Mouse (Mus musculus): ENCODE data around the gene Dppa3. TPM values are rescaled to one million over a fixed set of nuclear protein-coding genes. Genes with fewer than 3 reads are reported as not detected.

Dppa3 gene
- total RNA-seq (2021): not detected
- long read RNA-seq, experiment 1: 0 reads
- long read RNA-seq, experiment 2: 0 reads

DNA sequence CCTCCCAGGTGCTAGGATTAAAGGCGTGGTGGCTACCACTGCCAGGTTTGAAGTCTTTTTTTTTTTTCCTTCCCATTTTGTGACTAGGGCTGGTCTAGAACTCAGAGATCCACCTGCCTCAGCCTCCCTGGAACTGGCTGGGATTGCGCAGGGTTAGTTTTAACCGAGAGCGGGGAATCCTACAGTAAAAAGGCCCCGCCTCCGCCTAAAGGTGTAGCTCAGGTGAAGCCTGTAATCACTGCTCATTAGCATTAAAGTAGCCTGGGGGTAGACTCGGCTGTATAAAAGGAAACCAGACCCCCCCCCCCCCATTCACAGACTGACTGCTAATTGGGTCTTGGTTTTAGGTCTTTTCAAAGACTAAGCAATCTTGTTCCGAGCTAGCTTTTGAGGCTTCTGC lies at the start of gene Dppa3:
Dppa3 (plus strand) TSS at position 301 of the 400 bp plus-strand sequence.
- H3K27ac ChIP-seq: no peak within 1 kb of the TSS
- no peak for TF ChIP-seq CTCF (IDR thresholded peaks at IDR 0.05)
- H3K4me3 ChIP-seq: no peak within 1 kb of the TSS
- intact Hi-C loops (cut with DNase I): no loop called here
- DNase-seq (ENCODE audit: extremely low spot score in 1 of 2, low spot score in 2 of 2): no peak

DNA sequence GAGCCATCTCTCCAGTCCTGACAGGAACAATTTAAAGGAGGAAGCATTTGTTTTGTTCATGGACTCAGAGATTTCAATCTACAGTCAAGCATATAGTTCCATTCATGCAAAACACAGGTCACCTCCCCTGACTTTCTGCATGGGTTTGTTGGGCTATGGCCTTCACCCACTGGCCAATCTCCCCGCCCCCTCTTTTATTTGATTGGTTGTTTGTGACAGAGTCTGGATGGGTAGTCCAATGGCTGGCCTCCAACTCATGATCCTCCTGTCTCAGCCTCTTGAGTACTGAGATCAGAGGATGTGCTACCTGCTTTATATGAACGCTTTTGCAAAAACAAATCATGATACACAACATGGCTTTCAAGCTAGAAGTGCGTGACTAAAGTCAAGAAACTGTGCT lies 49.2 kb upstream of the Dppa3 start:
- intact Hi-C loops (cut with DNase I): no loop called here
- DNase-seq (ENCODE audit: extremely low spot score in 1 of 2, low spot score in 2 of 2): no peak
- Histone ChIP-seq H3K27ac (no peak overlapping the region), H3K4me3 (no peak overlapping the region)
- TF ChIP-seq CTCF (IDR thresholded peaks at IDR 0.05): no peak

DNA sequence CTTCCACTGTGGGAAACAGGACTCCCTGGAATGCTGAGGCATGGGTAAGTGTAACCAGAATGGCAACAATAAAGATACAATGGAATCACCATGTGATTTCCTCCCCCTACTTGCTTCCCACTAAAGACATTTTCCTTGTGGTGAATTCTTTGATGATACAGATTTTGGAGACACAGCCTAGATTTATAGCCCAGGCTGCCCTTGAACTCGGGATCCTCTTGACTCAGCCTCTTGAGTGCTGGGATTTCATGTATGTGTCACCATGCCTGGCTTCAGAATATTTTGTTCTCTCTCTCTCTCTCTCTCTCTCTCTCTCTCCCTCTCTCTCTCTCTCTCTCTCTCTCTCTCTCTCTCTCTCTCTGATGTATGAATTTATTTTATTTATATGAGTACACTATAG lies 47.1 kb upstream of the Dppa3 start:
- H3K27ac ChIP-seq: no peak overlapping the region
- DNase-seq (ENCODE audit: extremely low spot score in 1 of 2, low spot score in 2 of 2): no peak
- H3K4me3 ChIP-seq: no peak overlapping the region
- intact Hi-C loops (cut with DNase I): no loop called here
- no peak for TF ChIP-seq CTCF (IDR thresholded peaks at IDR 0.05)

DNA sequence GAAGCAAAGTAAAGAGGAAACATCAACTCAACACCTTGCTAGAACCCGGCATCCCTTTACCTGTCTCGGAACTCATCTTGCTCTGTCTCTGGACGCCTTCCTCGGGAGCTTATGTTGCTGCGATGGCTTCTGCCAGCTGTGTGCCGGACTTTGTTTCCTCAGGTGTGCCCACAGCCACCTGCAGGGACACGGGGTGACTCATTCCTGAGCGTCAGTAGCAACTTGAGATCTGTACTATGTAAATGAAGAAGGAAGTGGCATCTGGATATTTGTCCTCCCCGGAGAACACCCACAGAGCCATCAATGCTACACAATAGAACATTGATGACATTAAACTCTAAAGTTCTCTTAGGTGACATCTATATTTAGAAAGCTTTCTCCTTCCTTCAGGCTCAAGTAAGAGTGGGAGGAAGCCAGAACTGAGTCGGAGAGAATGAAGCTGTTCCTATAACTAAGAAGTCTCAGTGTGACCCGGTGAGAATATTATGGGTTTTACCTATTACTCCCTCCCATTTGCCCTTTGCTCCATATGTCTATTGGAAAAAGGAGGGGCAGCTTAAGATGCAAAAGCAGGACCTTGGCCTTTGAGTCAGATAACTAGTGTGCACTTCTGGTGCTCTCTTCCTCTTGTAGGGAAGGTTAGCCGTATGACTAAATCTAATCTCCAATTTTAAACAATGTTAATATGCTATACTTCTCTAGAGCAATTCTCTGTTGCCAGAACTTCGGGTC lies 35.0 kb upstream of the Dppa3 start:
- intact Hi-C loops (cut with DNase I): no loop called here

DNA sequence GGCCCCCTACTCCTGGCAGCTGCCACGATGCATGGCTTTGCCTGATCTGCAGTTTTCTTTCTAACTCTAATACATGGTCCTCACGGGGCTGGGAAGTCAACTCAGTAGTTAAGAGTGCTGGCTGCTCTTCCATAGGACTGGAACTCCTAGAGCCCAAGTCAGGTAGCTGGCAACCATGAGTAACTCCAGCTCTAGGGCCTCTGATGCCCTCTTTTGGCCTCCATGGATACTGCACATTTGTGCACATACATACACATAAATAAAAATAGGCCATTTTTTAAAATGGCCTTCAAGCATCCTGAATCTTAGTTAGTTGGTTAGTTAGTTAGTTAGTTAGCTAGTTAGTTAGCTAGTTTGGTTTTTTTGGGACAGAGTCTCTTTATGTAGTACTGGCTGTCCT lies 33.3 kb upstream of the Dppa3 start:
- Histone ChIP-seq H3K4me3 (no peak overlapping the region), H3K27ac (no peak overlapping the region)
- intact Hi-C loops (cut with DNase I): no loop called here
- DNase-seq (ENCODE audit: extremely low spot score in 1 of 2, low spot score in 2 of 2): no peak
- no peak; the same call in 1 of the 2 replicates for TF ChIP-seq CTCF (IDR thresholded peaks at IDR 0.05)

More for the DNA sequence above, 35.0 kb upstream of the Dppa3 start:
- Histone ChIP-seq H3K4me3 (no peak overlapping the region), H3K27ac (no peak overlapping the region)
- DNase-seq (ENCODE audit: extremely low spot score in 1 of 2, low spot score in 2 of 2): no peak
- no peak for TF ChIP-seq CTCF (IDR thresholded peaks at IDR 0.05)

DNA sequence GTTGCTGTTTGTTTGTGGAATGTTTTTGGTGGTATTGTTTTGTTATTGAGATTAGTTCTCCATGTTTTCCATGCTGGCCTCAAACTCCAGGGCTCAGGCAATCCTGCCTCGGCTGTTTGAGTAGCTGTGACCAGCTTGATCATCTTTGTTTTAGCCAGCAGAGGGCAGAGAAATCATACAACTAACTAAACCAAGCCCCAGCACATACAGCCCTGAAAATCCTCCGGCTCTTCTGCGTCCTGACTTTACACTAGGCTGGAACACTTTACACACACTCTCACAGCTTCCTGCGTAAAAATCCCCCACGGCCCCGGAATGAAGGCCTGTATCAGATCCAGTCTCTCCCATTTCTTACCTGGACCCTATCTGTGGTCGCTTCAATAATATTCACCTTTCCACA lies 30.6 kb upstream of the Dppa3 start:
- Histone ChIP-seq H3K27ac (no peak overlapping the region), H3K4me3 (no peak overlapping the region)
- TF ChIP-seq CTCF (IDR thresholded peaks at IDR 0.05): peak; percentile 55
- intact Hi-C loops (cut with DNase I): no loop called here
- DNase-seq (ENCODE audit: extremely low spot score in 1 of 2, low spot score in 2 of 2): peak in 1 of 2 experiments; percentile 11

DNA sequence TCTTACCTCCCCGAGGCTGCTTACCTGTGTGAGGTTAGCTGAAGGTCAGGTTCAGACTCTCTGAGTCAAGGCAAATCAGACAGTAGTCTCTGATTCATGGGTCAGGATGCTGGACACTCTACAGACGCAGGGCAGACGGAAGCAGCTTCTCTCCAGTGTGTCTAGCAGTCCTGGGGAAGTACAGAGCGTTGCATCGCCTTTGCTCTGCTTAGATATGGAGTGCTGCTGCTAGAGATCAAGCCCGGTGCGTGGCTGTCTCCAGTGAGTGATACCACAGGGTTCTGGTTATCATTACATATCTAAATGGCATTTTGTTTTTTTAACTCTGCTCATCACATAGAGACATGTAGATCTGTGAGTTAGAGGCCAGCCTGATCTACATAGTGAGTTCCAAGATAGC lies 29.6 kb upstream of the Dppa3 start:
- no peak for TF ChIP-seq CTCF (IDR thresholded peaks at IDR 0.05)
- intact Hi-C loops (cut with DNase I): no loop called here
- no peak for DNase-seq (ENCODE audit: extremely low spot score in 1 of 2, low spot score in 2 of 2)
- no peak overlapping the region for H3K4me3 ChIP-seq
- no peak overlapping the region for H3K27ac ChIP-seq

DNA sequence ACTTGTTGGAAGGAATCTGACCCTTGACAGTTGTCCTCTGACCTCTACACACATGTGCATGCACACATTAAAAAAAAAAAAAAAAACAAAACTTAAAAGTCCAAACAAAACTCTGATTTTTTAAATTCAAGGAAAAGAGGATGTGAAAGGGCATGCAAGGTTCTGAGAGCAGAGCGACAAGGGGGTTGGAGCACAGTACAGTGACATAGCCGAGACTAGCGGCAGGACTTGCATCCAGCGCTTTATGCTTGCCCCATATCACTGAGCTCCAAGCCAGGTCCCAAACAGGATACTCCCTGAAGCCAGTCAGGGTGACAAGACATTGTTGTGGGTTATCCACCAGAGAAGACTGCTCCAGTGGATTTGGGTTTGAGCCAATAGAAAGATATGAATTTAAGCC lies 28.2 kb upstream of the Dppa3 start:
- intact Hi-C loops (cut with DNase I): no loop called here
- DNase-seq (ENCODE audit: extremely low spot score in 1 of 2, low spot score in 2 of 2): no peak
- no peak for TF ChIP-seq CTCF (IDR thresholded peaks at IDR 0.05)
- H3K27ac ChIP-seq: no peak overlapping the region
- no peak overlapping the region for H3K4me3 ChIP-seq

DNA sequence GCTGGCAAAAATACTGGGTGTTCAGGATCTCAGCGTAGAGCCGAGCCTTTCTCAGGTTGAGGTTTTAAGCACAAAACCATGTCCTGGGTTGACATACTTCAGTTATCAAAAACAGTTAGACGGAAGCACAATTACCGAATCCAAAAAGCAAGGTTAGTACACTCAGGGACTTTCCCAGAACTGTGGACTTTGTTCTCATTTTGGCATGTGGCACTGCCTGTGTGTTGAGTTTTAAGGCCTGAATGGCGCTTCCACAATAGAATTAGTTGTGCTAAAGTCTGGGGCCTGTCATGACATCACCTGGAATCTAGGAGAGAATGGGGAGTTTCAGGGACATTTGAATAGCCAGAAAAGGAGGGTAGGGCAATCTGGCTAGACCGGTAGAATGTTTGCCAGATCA lies 27.8 kb upstream of the Dppa3 start:
- H3K27ac ChIP-seq: no peak overlapping the region
- DNase-seq (ENCODE audit: extremely low spot score in 1 of 2, low spot score in 2 of 2): no peak
- intact Hi-C loops (cut with DNase I): no loop called here
- no peak for TF ChIP-seq CTCF (IDR thresholded peaks at IDR 0.05)
- no peak overlapping the region for H3K4me3 ChIP-seq

DNA sequence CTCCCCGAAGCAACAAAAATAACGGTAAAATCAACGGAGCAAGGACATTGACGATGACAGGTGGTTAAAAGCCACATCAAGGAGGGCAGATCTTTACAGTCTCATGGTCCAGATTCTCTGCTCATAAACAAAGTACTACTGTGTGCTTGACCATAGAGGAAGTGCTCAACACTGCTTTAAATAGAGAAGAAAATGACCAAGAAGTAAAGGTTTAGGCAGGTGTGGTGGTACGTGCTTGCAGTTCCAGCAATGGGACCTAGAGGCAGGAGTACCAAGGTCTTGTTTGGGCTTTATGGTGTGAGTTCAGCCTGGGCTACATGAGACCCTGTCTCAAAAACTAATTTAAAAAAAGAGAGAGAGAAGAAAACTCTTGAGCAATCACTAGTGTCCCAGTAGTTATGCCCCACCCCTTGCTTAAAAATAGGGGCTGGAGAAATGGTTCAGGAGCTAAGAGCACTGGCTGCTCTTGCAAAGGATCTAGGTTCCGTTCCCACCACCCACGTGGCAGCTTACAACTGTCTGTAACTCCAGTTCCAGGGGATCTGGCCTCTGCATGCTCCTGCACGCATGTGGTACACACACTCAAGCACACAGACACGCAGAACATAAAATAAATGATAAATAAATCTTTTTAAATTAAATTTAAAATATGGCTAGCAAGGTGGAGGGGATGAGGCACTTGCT lies 27.0 kb upstream of the Dppa3 start:
- TF ChIP-seq CTCF (IDR thresholded peaks at IDR 0.05): no peak
- DNase-seq (ENCODE audit: extremely low spot score in 1 of 2, low spot score in 2 of 2): no peak
- intact Hi-C loops (cut with DNase I): no loop called here
- Histone ChIP-seq H3K4me3 (no peak overlapping the region), H3K27ac (no peak overlapping the region)

DNA sequence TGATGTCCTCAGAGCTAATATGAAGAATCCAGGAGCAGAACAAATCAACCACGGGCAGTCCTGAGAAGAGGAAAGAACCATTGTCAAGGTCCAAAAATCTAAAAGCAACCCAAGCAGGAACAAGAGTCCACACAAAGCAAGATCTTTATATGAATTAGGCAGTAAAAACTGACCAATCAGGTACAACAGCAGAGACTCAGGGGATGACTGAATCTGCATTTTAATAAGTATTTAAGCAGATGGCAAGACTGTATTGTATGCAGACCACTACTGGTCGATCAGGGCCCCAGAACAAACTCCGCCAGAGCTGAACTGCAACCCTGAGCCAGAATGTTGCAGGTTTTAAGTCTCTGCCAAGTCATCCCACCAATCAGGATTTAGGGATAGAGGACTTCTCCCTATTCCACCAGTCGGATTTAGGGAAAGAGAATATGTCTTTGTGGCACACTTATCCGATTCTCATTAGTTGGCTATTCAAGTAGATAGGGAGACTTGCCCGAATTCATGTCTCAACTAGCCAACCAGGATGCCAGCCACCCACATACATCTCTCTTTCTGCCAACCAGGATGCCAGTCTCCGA lies 26.1 kb upstream of the Dppa3 start:
- intact Hi-C loops (cut with DNase I): no loop called here
- H3K27ac ChIP-seq: no peak overlapping the region
- DNase-seq (ENCODE audit: extremely low spot score in 1 of 2, low spot score in 2 of 2): no peak
- no peak overlapping the region for H3K4me3 ChIP-seq
- no peak for TF ChIP-seq CTCF (IDR thresholded peaks at IDR 0.05)

DNA sequence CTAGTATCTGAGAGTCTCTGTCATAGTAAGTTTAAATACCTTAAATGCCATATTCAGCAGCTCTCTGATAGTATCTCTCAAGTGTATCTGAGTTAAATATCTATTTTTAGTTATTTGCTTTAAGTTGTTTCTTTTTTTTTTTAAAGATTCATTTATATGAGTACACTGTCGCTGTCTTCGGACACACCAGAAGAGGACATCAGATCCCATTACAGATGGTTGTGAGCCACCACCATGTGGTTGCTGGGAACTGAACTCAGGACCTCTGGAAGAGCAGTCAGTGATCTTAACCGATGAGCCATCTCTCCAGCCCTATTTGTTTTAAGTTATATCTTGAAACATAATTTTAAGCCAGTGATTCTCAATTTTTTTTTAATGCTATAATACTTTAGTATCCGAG lies 25.2 kb upstream of the Dppa3 start:
- no peak overlapping the region for H3K4me3 ChIP-seq
- DNase-seq (ENCODE audit: extremely low spot score in 1 of 2, low spot score in 2 of 2): no peak
- intact Hi-C loops (cut with DNase I): no loop called here
- H3K27ac ChIP-seq: no peak overlapping the region
- TF ChIP-seq CTCF (IDR thresholded peaks at IDR 0.05): no peak

All from left cerebral cortex, adult 2 months (tissue).